Mouse (Mus musculus) kidney, adult 11 months (tissue): ENCODE data around the gene Gm11596.
"Not testable (repeated sequence)": the region's sequence is repeated elsewhere in the genome, so short reads cannot be mapped to it uniquely, and the experiment has no call there.

ENCODE experiments used
- DNase-seq: peaks from one replicate; pipeline ENCODE4 v3.0.0; 2022

The Gm11596 gene

GRCm38 (mm10) chr11:99793367-99793766, at the start of gene Gm11596:
TSS of gene Gm11596 (minus strand) at chr11:99793467.
- DNase-seq, result no peak

- DNase-seq, result no peak
These were observed 48.9 kb upstream of the Gm11596 start for GRCm38 (mm10) chr11:99842185-99842584.

GRCm38 (mm10) chr11:99837966-99838365, 44.7 kb upstream of the Gm11596 start, which contains the start of gene 2300003K06Rik:
TSS of gene 2300003K06Rik (minus strand) at chr11:99838066.
- DNase-seq, result no peak

GRCm38 (mm10) chr11:99815566-99815965, 22.3 kb upstream of the Gm11596 start, which contains the start of gene Gm11564:
TSS of gene Gm11564 (minus strand) at chr11:99815666.
- not testable (repeated sequence) for DNase-seq

GRCm38 (mm10) chr11:99809792-99810191, 16.5 kb upstream of the Gm11596 start, which contains the start of gene Krtap4-13:
TSS of gene Krtap4-13 (minus strand) at chr11:99809892.
- not testable (repeated sequence) for DNase-seq

- DNase-seq, result not testable (repeated sequence)
These were observed 11.1 kb upstream of the Gm11596 start, which contains the start of gene Gm11554 for GRCm38 (mm10) chr11:99804346-99804745. TSS of gene Gm11554 (minus strand) at chr11:99804446.

GRCm38 (mm10) chr11:99798832-99799231, 5.6 kb upstream of the Gm11596 start, which contains the start of gene Gm11569:
TSS of gene Gm11569 (minus strand) at chr11:99798932.
- DNase-seq, result not testable (repeated sequence)

- DNase-seq, result not testable (repeated sequence)
These were observed 8.4 kb downstream of the Gm11596 start, which contains the start of gene Krtap4-9 for GRCm38 (mm10) chr11:99784900-99785299. TSS of gene Krtap4-9 (plus strand) at chr11:99785200.

- no peak for DNase-seq
These were observed 12.7 kb downstream of the Gm11596 start, which contains the start of gene Krtap4-8 for GRCm38 (mm10) chr11:99780604-99781003. TSS of gene Krtap4-8 (minus strand) at chr11:99780704.

- peak; percentile 5 for DNase-seq
These were observed 14.9 kb downstream of the Gm11596 start for GRCm38 (mm10) chr11:99778401-99778800.

- not testable (repeated sequence) for DNase-seq
These were observed 20.5 kb downstream of the Gm11596 start, which contains the start of gene Gm11595 for GRCm38 (mm10) chr11:99772813-99773212. TSS of gene Gm11595 (minus strand) at chr11:99772913.

- DNase-seq, result no peak
These were observed 24.9 kb downstream of the Gm11596 start for GRCm38 (mm10) chr11:99768410-99768809.

- no peak for DNase-seq
These were observed 34.4 kb downstream of the Gm11596 start for GRCm38 (mm10) chr11:99758877-99759276.

GRCm38 (mm10) chr11:99743985-99744384, 49.3 kb downstream of the Gm11596 start:
- DNase-seq, result no peak
